In genomic region chr19:46459889-46460288, GRCm38 (mm10) we compare ENCODE assay signal across 10 mouse cellular contexts. TPM values are rescaled to one million over a fixed set of nuclear protein-coding genes. Genes with fewer than 3 reads are reported as not detected.
DNase-seq lines count a peak whose midpoint lies in the region; ATAC-seq and TF ChIP-seq lines count a peak whose summit lies in the region.
"Had no signal": no experiment of that assay in that cellular context is flagged by ENCODE, and none has a peak within 500 bp of the region (broad histone marks: within the 10 kb centered on the region; RNA-seq: fewer than 3 reads in every experiment).

No protein-coding gene starts in this region.

- 51% methylated on average over 2 of the region's 2 CpGs for WGBS in kidney, adult 2 months
- WGBS in forebrain, postnatal 0 days, result 84% methylated on average over 2 of the region's 2 CpGs

- no peak for TF ChIP-seq POLR2A in kidney, adult 2 months (IDR thresholded peaks at IDR 0.05; ENCODE audit: low read depth, low read length)

- no peak for TF ChIP-seq CTCF in kidney, adult 2 months (conservative IDR thresholded peaks at IDR 0.05; ENCODE audit: insufficient read depth, insufficient read length, low read depth, low read length)
- TF ChIP-seq CTCF in forebrain, postnatal 0 days (IDR thresholded peaks at IDR 0.05; ENCODE audit: low read depth), result no peak

- H3K4me3 ChIP-seq in kidney, adult 2 months (ENCODE audit: insufficient read depth, low read depth, low read length), result no peak overlapping the region
- H3K4me3 ChIP-seq in forebrain, postnatal 0 days (ENCODE audit: low read depth, low read length), result no peak overlapping the region

- no peaks in the 10 kb centered on the region for H3K27me3 ChIP-seq in kidney, adult 2 months (replicated peaks; ENCODE audit: control insufficient read depth, insufficient read depth, low read length)
- H3K27me3 ChIP-seq in forebrain, postnatal 0 days (ENCODE audit: insufficient read depth, low read length), result no peaks in the 10 kb centered on the region

- H3K9me3 ChIP-seq in forebrain, postnatal 0 days (ENCODE audit: low read length), result no peaks in the 10 kb centered on the region

- no peak overlapping the region for H3K4me2 ChIP-seq in forebrain, postnatal 0 days (ENCODE audit: low read depth)

- peak; percentile 68 for DNase-seq in kidney, adult 2 months
- no peak for DNase-seq in kidney, postnatal 10 days
- DNase-seq in heart, adult 18-20 months, result peak; percentile 80 to 84
- DNase-seq in heart, postnatal 25 days (ENCODE audit: low spot score), result peak; percentile 38
- DNase-seq in lung, postnatal 14 days, result peak; percentile 54
- no peak for DNase-seq in urinary bladder, postnatal 10 days (ENCODE audit: low spot score)
- DNase-seq in forebrain, postnatal 0 days, result no peak
- DNase-seq: embryo, embryonic 11 days; gastrocnemius, postnatal 14 days had no signal

- intact Hi-C loops in heart, postnatal 25 days (cut with DNase I), result no loop called here

- H3K9ac ChIP-seq in forebrain, postnatal 0 days, result no peak overlapping the region

- H3K4me1 ChIP-seq in kidney, adult 2 months (ENCODE audit: control insufficient read depth, insufficient read depth, low read length), result peaks cover 33% of the 10 kb centered on the region
- H3K4me1 ChIP-seq in forebrain, postnatal 0 days (ENCODE audit: insufficient read depth), result no peaks in the 10 kb centered on the region

- H3K36me3 ChIP-seq in kidney, adult 2 months (ENCODE audit: control insufficient read depth, insufficient read depth, low read length), result no peaks in the 10 kb centered on the region
- peaks cover 15% of the 10 kb centered on the region for H3K36me3 ChIP-seq in forebrain, postnatal 0 days (ENCODE audit: insufficient read depth)

- ATAC-seq in granulocyte monocyte progenitor cell, adult 5-6 weeks (replicated peaks; ENCODE audit: poor library complexity, severe bottlenecking), result no peak
- no peak for ATAC-seq in forebrain, postnatal 0 days

- H3K27ac ChIP-seq in kidney, adult 2 months (ENCODE audit: insufficient read depth, low read depth, low read length), result peak overlapping the region; percentile 64; the same call in 1 of the 2 replicates
- no peak overlapping the region for H3K27ac ChIP-seq in forebrain, postnatal 0 days (ENCODE audit: low read depth, low read length)

RNA-seq across cellular contexts. Expression of gene Trim8, which starts 41.6 kb away (rescaled TPM):
- polyA plus RNA-seq in kidney, adult 2 months (2012; rRNA removed), result 41.3 and 43.6 TPM in 2 replicates
- total RNA-seq in heart, adult 18-20 months (2021), result 10 to 100 TPM; 33.9 to 38.8 TPM
- total RNA-seq in heart, postnatal 25 days (2021), result 10 to 100 TPM; 37.3 to 40.6 TPM
- total RNA-seq in granulocyte monocyte progenitor cell, adult 5-6 weeks (2014; fragmentation: Nextera tagmentation), result 10.9 and 13.9 TPM in 2 replicates
- total RNA-seq in granulocyte monocyte progenitor cell, adult 5-6 weeks (2017), result 12.2 and 13.6 TPM in 2 replicates
- 68.6 and 76.5 TPM in 2 replicates for total RNA-seq in forebrain, postnatal 0 days (2014; rRNA removed)
- 25.9 and 28.2 TPM in 2 replicates for polyA plus RNA-seq in forebrain, postnatal 0 days (2015; fragmentation: Nextera tagmentation; extraction: Ambion mirVana)

Comparison
In these comparisons a context has a peak if more than half of its experiments do, and no peak if none do; other contexts are left out.
1. DNase-seq: peak in kidney, adult 2 months (single experiment), heart, adult 18-20 months (2 of 2), heart, postnatal 25 days (single experiment) and lung, postnatal 14 days (single experiment); none in kidney, postnatal 10 days (single experiment), urinary bladder, postnatal 10 days (single experiment) and forebrain, postnatal 0 days (single experiment).